Mouse (Mus musculus) lung, embryonic 14.5 days (tissue): ENCODE results near the gene Slc35b2. TPM values are rescaled to one million over a fixed set of nuclear protein-coding genes. Genes with fewer than 3 reads are reported as not detected.

ENCODE experiments used
- ATAC-seq: fragments of 200-750 bp; cut with Nextera tagmentation; 2 replicates; pipeline ENCODE4 v1.8.0; 2017; ENCODE audit warnings: mild to moderate bottlenecking, moderate TSS enrichment, moderate library complexity; ENCODE audit not compliant: insufficient read depth
- DNase-seq: peaks from one replicate; pipeline ENCODE4 v3.0.0-alpha.2; 2015
- H3K27ac ChIP-seq: fragments of 300-500 bp; sonication (generic); 2 replicates; pipeline ENCODE4 v1.5.1; 2014; ENCODE audit warnings: low read depth, mild to moderate bottlenecking, moderate library complexity
- H3K27me3 ChIP-seq: fragments of 300-500 bp; sonication (generic); 2 replicates; pipeline ENCODE4 v1.6.1; 2014; ENCODE audit warnings: low read length, control low read depth; ENCODE audit not compliant: insufficient read depth
- H3K36me3 ChIP-seq: fragments of 300-500 bp; sonication (generic); 2 replicates; pipeline ENCODE4 v1.6.1; 2014; ENCODE audit warnings: control low read depth; ENCODE audit not compliant: insufficient read depth
- H3K4me1 ChIP-seq: fragments of 300-500 bp; sonication (generic); 2 replicates; pipeline ENCODE4 v1.6.1; 2014; ENCODE audit warnings: antibody characterized with exemption, control low read depth; ENCODE audit not compliant: insufficient read depth
- H3K4me2 ChIP-seq: fragments of 300-500 bp; sonication (generic); 2 replicates; pipeline ENCODE4 v1.6.1; 2014; ENCODE audit warnings: mild to moderate bottlenecking
- H3K4me3 ChIP-seq: fragments of 300-500 bp; sonication (generic); 2 replicates; pipeline ENCODE4 v1.5.1; 2014; ENCODE audit warnings: low read depth, low read length
- H3K9ac ChIP-seq: fragments of 300-500 bp; sonication (generic); 2 replicates; pipeline ENCODE4 v1.6.1; 2014
- H3K9me3 ChIP-seq: fragments of 300-500 bp; sonication (generic); 2 replicates; pipeline ENCODE4 v1.6.1; 2016; ENCODE audit warnings: low read depth, low read length, control low read depth
- CTCF ChIP-seq: IDR thresholded peaks from 2 replicates; pipeline ENCODE4 v1.5.1; 2016; ENCODE audit warnings: antibody characterized with exemption, low read depth
- WGBS: fragments of 180-500 bp; shearing (Covaris S2); extraction: QIAGEN DNeasy Blood & Tissue Kit; methylation state at CpG from one replicate; pipeline ENCODE4 v1.1.7; 2014; 5-methylcytosine and 5-hydroxymethylcytosine counted together
- polyA plus RNA-seq: library from polyadenylated mRNA; unstranded; fragments of >200 nt; fragmentation: Nextera tagmentation; extraction: Ambion mirVana; gene quantifications from 2 replicates; pipeline ENCODE4 v1.2.1, GENCODE M21; 2014

Slc35b2 gene
- polyA plus RNA-seq, 1 experiment from 2014 or later: 137 TPM

DNA sequence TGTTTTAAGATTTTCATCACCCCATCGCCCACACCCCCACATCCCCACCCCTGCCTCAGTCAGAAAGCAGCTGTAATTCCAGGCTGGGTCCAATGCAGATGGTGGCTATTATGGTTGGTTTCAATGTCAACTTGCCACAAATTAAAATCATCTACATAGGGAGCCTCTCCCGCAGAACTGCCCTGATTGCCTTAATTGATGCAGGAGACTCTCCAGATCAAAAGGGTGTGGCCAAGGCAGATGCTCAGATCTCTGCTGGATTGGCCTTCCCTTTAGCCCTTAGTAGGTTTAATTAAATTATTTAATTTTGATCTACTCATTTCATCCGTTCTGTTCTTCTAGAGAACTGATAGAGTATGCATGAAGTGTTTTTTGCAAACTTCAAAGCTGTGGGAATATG lies 39.3 kb downstream of the Slc35b2 start:
- H3K27me3 ChIP-seq: peaks cover 19% of the 10 kb centered on the region; the same call in 1 of the 2 replicates
- no peak overlapping the region for H3K4me2 ChIP-seq
- H3K27ac ChIP-seq: no peak overlapping the region
- no peaks in the 10 kb centered on the region for H3K36me3 ChIP-seq
- no peak overlapping the region for H3K9ac ChIP-seq
- ATAC-seq (no peak), DNase-seq (no peak)
- no peak overlapping the region for H3K4me3 ChIP-seq
- no peak for TF ChIP-seq CTCF
- no peaks in the 10 kb centered on the region for H3K9me3 ChIP-seq
- peaks cover 12% of the 10 kb centered on the region for H3K4me1 ChIP-seq
- WGBS: 85% methylated on average over 3 of the region's 3 CpGs

GRCm38 (mm10) chr17:45606992-45607879 lies 43.6 kb downstream of the Slc35b2 start:
- Histone ChIP-seq H3K27ac (no peak overlapping the region), H3K4me2 (no peak overlapping the region), H3K4me3 (no peak overlapping the region), H3K9me3 (no peaks in the 10 kb centered on the region), H3K36me3 (no peaks in the 10 kb centered on the region), H3K4me1 (no peaks in the 10 kb centered on the region), H3K9ac (no peak overlapping the region), H3K27me3 (peaks cover 2% of the 10 kb centered on the region; the same call in 1 of the 2 replicates)
- ATAC-seq (no peak), DNase-seq (no peak)
- 77% methylated on average over 15 of the region's 15 CpGs for WGBS
- TF ChIP-seq CTCF: no peak

DNA sequence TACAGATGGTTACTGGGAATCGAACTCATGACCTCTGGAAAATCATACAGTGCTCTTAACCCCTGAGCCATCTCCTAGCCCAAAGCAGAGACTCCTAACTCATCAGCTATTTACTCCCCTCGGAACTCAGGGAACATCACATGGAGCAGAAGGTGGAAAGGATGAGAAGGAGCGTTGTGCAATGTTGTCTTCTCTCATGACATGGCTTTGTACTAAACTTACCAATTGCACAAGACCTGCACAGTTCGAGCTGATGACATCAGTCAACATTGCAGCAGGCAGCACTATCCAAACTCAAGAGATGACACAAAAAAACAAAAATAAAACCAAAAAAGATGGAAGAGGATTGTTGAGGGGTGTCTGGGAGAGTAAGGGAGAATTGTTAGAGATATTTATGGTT lies 44.7 kb downstream of the Slc35b2 start:
- DNase-seq: no peak
- 86% methylated on average over 4 of the region's 4 CpGs for WGBS
- H3K27me3 ChIP-seq: no peaks in the 10 kb centered on the region
- H3K4me1 ChIP-seq: no peaks in the 10 kb centered on the region
- no peak overlapping the region for H3K27ac ChIP-seq
- H3K9me3 ChIP-seq: no peaks in the 10 kb centered on the region
- H3K36me3 ChIP-seq: no peaks in the 10 kb centered on the region
- TF ChIP-seq CTCF: no peak
- H3K4me2 ChIP-seq: no peak overlapping the region
- ATAC-seq: no peak
- no peak overlapping the region for H3K9ac ChIP-seq
- no peak overlapping the region for H3K4me3 ChIP-seq

DNA sequence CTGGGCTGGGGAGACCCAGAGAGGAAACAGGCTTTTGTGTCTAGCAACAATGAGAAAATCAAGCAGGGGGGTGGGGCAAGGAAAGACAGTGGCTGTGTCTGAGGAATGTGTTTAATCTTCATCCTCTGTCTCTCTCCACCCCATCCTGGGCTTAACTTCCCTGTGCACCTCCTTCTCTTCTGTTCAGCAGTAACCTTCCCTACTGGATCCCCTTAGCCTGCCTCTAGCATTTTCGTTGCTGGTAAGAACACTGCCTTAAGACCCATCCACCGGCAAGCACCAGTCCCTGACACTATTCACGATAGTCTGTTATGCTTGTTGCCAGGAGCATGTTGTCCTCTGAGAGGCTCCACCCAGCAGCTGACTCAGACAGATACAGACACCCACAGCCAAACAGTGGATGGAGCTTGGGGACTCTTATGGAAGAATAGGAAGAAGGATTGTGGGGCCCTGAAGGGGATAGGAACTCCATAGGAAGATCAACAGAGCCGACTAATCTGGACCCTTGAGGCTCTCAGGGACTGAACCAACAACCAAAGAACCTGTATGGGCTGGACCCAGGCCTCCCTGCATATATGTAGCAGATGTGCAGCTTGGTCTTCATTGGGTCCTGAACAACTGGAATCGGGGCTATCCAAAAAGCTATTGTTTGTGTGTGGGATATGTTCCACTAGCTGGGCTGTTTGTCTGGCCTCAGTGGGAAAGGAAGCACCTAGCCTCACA lies 46.6 kb downstream of the Slc35b2 start:
- no peak for ATAC-seq
- Histone ChIP-seq H3K27me3 (no peaks in the 10 kb centered on the region), H3K9me3 (no peaks in the 10 kb centered on the region), H3K4me3 (no peak overlapping the region), H3K4me1 (no peaks in the 10 kb centered on the region), H3K9ac (no peak overlapping the region), H3K36me3 (no peaks in the 10 kb centered on the region), H3K27ac (peak overlapping the region; percentile 63; the same call in 1 of the 2 replicates), H3K4me2 (no peak overlapping the region)
- no peak for TF ChIP-seq CTCF
- no peak for DNase-seq
- WGBS: 36% methylated on average over 5 of the region's 5 CpGs

DNA sequence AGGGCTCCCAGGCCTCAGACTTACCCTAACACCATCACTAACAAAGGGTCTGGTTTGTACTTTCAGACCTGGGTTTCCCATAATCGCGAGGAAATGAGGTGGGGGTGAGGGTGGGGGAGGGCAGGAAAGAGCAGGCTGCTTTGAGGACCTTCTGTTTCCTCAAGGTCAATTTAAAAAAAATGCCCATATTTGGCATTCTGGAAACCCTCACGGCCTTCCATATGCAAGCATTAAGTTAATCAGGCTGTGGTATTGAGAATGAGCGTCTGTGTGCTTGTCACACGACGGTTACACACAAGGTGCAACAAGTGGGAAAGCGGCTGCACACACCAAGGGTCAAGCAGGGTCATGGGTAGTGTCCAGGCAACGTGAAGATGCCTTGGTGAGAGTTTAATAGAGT lies 48.3 kb downstream of the Slc35b2 start:
- Histone ChIP-seq H3K9me3 (no peaks in the 10 kb centered on the region), H3K4me1 (no peaks in the 10 kb centered on the region), H3K4me2 (no peak overlapping the region), H3K27me3 (no peaks in the 10 kb centered on the region), H3K4me3 (no peak overlapping the region), H3K27ac (no peak overlapping the region), H3K36me3 (no peaks in the 10 kb centered on the region), H3K9ac (no peak overlapping the region)
- no peak for ATAC-seq
- TF ChIP-seq CTCF: no peak
- 71% methylated on average over 8 of the region's 8 CpGs for WGBS
- DNase-seq: no peak

DNA sequence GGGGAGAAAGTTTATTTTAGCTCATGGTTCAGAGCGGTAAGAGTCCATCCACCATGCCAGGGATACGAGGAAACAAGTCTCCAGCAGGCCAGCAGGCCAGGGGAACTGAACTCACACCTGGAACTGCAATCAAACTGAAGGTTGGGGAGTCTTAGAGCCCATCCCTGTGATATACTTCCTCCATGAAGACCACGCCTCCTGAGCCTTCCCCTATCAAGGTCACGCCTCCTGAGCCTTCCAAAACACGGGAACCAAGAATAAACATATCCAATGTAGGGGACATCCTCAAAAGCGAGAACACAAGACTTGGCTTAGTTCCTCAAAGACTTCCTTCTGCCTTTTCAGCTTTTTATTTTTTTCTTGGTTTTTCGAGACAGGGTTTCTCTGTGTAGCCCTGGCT lies 49.2 kb downstream of the Slc35b2 start:
- ATAC-seq: no peak
- H3K4me1 ChIP-seq: no peaks in the 10 kb centered on the region
- WGBS: 70% methylated on average over 7 of the region's 7 CpGs
- no peak overlapping the region for H3K27ac ChIP-seq
- no peak overlapping the region for H3K4me2 ChIP-seq
- no peak for TF ChIP-seq CTCF
- no peaks in the 10 kb centered on the region for H3K9me3 ChIP-seq
- no peaks in the 10 kb centered on the region for H3K36me3 ChIP-seq
- no peaks in the 10 kb centered on the region for H3K27me3 ChIP-seq
- no peak overlapping the region for H3K9ac ChIP-seq
- no peak for DNase-seq
- no peak overlapping the region for H3K4me3 ChIP-seq

- no peak overlapping the region for H3K4me3 ChIP-seq
- H3K9me3 ChIP-seq: no peaks in the 10 kb centered on the region
- no peak for ATAC-seq
- H3K4me1 ChIP-seq: peaks cover 5% of the 10 kb centered on the region; the same call in 1 of the 2 replicates
- TF ChIP-seq CTCF: no peak
- H3K27me3 ChIP-seq: no peaks in the 10 kb centered on the region
- H3K4me2 ChIP-seq: no peak overlapping the region
- H3K9ac ChIP-seq: no peak overlapping the region
- no peak for DNase-seq
- no peaks in the 10 kb centered on the region for H3K36me3 ChIP-seq
- H3K27ac ChIP-seq: no peak overlapping the region
- WGBS: 53% methylated on average over 4 of the region's 4 CpGs
These were observed 52.5 kb downstream of the Slc35b2 start for GRCm38 (mm10) chr17:45616046-45616650.
